Mouse (Mus musculus) midbrain, embryonic 12.5 days (tissue): ENCODE measurements at regions not wholly inside any gene's neighbourhood (a gene's known extent, or its start where the extent isn't known, plus 50 kb on each side); places are given as distances from the start of the nearest gene placed in this dataset.
A peak's percentile ranks its signal among the peaks of the same experiment; 100 is the strongest.

Source experiments
- ATAC-seq: fragments of 200-750 bp; cut with Nextera tagmentation; 2 replicates; pipeline ENCODE4 v1.8.0; 2017; ENCODE audit warnings: low read depth, moderate TSS enrichment, moderate library complexity; ENCODE audit not compliant: low FRiP score
- H3K27ac ChIP-seq: fragments of 300-500 bp; sonication (generic); replicated peaks from 2 replicates; pipeline ENCODE4 v1.5.1; 2016; ENCODE audit warnings: mild to moderate bottlenecking
- H3K27me3 ChIP-seq: fragments of 300-500 bp; sonication (generic); 2 replicates; pipeline ENCODE4 v1.6.1; 2016; ENCODE audit warnings: mild to moderate bottlenecking
- H3K36me3 ChIP-seq: fragments of 300-500 bp; sonication (generic); 2 replicates; pipeline ENCODE4 v1.6.1; 2016
- H3K4me1 ChIP-seq: fragments of 300-500 bp; sonication (generic); 2 replicates; pipeline ENCODE4 v1.6.1; 2016
- H3K4me2 ChIP-seq: fragments of 300-500 bp; sonication (generic); replicated peaks from 2 replicates; pipeline ENCODE4 v1.6.1; 2016; ENCODE audit warnings: mild to moderate bottlenecking, moderate library complexity
- H3K4me3 ChIP-seq: fragments of 300-500 bp; sonication (generic); 2 replicates; pipeline ENCODE4 v1.5.1; 2016; ENCODE audit warnings: mild to moderate bottlenecking
- H3K9ac ChIP-seq: fragments of 300-500 bp; sonication (generic); replicated peaks from 2 replicates; pipeline ENCODE4 v1.6.1; 2016; ENCODE audit warnings: mild to moderate bottlenecking, moderate library complexity
- H3K9me3 ChIP-seq: fragments of 300-500 bp; sonication (generic); 2 replicates; pipeline ENCODE4 v1.6.1; 2016; ENCODE audit warnings: mild to moderate bottlenecking
- WGBS: fragments of 180-500 bp; shearing (Covaris S2); methylation state at CpG from one replicate; pipeline ENCODE4 v1.1.7; 2016; 5-methylcytosine and 5-hydroxymethylcytosine counted together

DNA sequence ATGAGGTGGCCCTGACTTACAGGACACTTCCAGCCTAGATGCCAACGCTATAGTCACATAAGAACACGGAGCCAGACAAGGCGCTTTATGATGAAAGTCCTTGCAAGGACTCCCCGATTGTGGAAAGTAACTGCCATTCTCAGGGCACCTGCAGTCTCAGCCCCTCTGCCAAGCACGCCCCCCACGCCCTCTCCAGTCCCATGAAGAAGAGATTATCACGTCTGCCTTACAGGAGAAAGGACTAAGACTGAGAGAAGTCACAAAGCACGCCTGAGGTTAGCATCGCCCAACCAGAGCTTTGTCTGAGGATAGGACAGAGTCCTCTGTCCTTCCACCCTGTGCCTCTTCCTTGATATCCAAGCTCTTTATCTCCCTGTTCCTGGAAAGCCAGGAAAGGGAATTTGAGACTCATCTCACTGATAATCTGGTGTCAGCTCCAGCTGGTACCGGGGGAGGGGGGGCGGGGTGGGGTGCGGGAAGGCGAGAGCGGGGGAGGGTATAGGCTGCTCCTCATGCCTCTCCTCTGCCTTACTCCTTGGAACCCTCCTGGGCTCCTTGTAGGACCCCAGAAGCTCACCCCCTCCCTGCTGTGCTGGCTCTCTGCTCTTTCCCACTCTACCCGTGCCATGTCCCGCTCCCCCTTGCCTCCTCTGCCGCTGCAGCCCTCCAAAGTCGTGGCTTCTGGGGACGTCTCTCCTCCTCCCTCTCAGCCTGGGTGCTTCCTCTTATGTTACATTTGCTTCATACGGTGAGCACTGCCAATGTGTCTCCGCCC lies 224.7 kb upstream of the Nfe2l3 start:
- peak overlapping the region; percentile 51 for H3K4me2 ChIP-seq
- peak; percentile 73 for ATAC-seq
- peaks cover 27% of the 10 kb centered on the region for H3K27me3 ChIP-seq
- peak overlapping the region; percentile 49 for H3K9ac ChIP-seq
- no peaks in the 10 kb centered on the region for H3K36me3 ChIP-seq
- WGBS = under 1% methylated on average over 21 of the region's 21 CpGs
- H3K9me3 ChIP-seq = no peaks in the 10 kb centered on the region
- H3K27ac ChIP-seq = peak overlapping the region; percentile 83
- peaks cover 15% of the 10 kb centered on the region for H3K4me1 ChIP-seq
- peak overlapping the region; percentile 31 for H3K4me3 ChIP-seq

DNA sequence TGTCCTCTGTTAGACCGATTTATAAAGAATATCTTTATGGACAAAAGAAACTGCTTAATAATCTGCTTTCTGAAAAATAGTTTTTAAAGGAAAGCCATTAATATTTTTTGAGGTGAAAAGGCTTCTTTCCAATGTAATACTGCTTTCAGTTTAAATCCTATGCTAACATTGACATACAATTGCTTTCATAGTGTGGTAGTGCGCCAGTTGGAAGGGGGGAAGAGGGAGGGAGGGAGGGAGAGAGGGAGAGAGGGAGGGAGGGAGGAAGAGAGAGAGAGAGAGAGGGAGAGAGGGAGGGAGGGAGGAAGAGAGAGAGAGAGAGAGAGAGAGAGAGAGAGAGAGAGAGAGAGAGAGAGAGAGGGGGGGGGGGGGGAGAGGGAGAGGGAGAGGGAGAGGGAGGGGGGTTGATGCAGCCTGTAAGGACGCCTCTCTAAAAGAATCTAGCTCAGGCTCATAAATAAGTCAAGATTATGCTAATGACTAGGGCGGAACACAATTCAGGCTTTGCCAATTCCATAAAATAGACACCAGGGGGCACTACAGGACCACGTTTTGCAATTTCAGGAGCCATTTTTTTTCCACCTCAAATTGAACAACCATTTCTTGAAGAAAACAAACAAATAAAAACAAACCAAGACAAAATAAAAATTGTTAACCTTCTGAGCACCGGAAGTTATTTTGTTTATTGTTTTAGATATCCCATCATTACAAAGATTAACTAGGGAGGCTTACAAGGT lies 223.6 kb upstream of the Nfe2l3 start:
- H3K36me3 ChIP-seq = no peaks in the 10 kb centered on the region
- WGBS = 1% methylated on average over 6 of the region's 6 CpGs
- no peaks in the 10 kb centered on the region for H3K9me3 ChIP-seq
- no peak overlapping the region for H3K4me2 ChIP-seq
- peaks cover 15% of the 10 kb centered on the region for H3K4me1 ChIP-seq
- no peak overlapping the region for H3K27ac ChIP-seq
- H3K27me3 ChIP-seq = peaks cover 27% of the 10 kb centered on the region
- ATAC-seq = peak; percentile 76; the same call in 1 of the 2 replicates
- H3K9ac ChIP-seq = no peak overlapping the region
- no peak overlapping the region for H3K4me3 ChIP-seq

DNA sequence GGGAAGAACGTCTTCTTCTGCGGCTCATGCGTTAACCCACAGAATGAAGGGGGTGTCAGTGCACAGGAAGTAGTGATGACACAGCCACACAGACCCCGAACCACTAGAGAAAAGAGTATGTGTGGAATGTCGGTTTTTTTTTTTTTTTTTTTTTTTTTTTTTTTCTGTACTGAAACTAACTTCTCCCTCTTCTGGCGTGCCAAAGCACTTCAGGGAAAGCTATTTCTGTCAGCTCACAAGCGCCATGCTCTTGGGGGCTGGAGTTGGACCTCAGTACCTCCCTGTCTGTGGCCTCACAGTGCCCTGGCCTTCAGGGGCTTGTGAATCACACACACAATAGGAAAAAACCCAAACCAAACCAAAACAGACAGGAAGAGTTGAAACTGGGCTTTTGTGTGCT lies 221.1 kb upstream of the Nfe2l3 start:
- Histone ChIP-seq H3K4me3 (no peak overlapping the region), H3K27me3 (peaks cover 14% of the 10 kb centered on the region; the same call in 1 of the 2 replicates), H3K27ac (no peak overlapping the region), H3K4me2 (no peak overlapping the region), H3K36me3 (no peaks in the 10 kb centered on the region), H3K9ac (no peak overlapping the region), H3K9me3 (no peaks in the 10 kb centered on the region), H3K4me1 (peaks cover 15% of the 10 kb centered on the region)
- ATAC-seq = no peak
- WGBS = 68% methylated on average over 7 of the region's 7 CpGs

DNA sequence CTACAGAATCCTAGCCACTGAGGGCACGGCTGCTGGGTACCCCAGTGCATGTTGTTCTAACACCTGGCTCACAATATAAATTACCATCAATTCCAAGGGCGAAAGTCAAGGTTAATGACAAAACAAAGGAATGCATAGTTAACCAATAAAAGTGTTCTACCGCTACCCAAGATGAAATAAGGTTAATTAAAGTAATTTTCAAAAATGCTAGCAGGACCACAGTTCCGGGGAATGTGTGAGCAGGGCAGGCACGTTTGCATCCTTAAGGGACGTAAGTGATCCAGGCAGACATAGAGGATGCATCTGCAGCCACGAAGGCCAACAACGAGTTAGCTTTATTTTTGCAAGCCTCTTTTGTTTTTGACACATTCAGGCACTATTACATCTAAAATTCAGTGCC lies 220.3 kb upstream of the Nfe2l3 start:
- WGBS = 88% methylated on average over 8 of the region's 8 CpGs

DNA sequence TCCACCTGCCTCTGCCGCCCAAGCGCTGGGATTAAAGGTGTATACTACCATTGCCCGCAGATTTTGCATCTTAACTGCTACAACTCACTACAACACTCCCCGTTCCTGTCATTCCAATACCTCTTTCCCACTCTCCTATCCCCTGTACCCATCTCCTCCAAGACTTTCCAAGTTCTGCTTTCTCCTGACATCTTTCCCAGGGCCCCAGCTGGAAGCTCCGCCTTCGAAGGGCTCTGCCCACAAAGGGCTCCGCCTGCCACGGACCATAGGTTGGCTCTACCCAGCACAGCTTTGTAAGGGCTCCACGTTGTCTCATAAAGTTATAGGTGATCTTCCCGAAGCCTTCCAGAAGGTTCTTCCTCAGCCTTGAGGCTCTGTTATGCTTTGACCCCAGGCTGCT lies 217.1 kb upstream of the Nfe2l3 start:
- WGBS = 90% methylated on average over 10 of the region's 10 CpGs

More for the DNA sequence above, 220.3 kb upstream of the Nfe2l3 start:
- H3K27ac ChIP-seq = no peak overlapping the region
- H3K9ac ChIP-seq = no peak overlapping the region
- no peak overlapping the region for H3K4me2 ChIP-seq
- H3K9me3 ChIP-seq = no peaks in the 10 kb centered on the region
- H3K4me1 ChIP-seq = peaks cover 10% of the 10 kb centered on the region
- no peak overlapping the region for H3K4me3 ChIP-seq
- H3K27me3 ChIP-seq = peaks cover 10% of the 10 kb centered on the region; the same call in 1 of the 2 replicates
- no peaks in the 10 kb centered on the region for H3K36me3 ChIP-seq
- ATAC-seq = no peak

DNA sequence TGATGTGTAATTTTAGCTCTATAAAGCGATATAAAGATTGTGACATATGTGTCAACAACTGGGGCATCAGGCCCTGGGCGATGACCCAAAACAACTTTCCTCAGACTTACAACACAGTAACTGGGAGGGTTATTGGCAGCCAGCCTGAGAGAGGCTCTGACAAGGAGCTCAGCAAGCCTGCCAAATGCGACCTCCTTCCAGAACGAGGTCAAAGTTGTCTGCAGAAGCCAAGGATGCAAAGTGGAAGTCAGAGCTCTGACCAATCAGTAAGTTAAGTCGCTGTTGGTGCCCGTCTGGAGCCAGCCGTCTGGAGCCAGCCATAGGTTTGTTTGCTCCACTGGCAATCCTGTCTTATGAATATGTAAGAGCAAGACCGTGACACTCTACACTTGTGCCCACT lies 216.0 kb upstream of the Nfe2l3 start:
- no peak overlapping the region for H3K27ac ChIP-seq
- H3K4me1 ChIP-seq = no peaks in the 10 kb centered on the region
- no peak for ATAC-seq
- H3K4me3 ChIP-seq = no peak overlapping the region
- H3K9ac ChIP-seq = no peak overlapping the region
- no peaks in the 10 kb centered on the region for H3K9me3 ChIP-seq
- no peak overlapping the region for H3K4me2 ChIP-seq
- H3K27me3 ChIP-seq = no peaks in the 10 kb centered on the region
- WGBS = 56% methylated on average over 8 of the region's 8 CpGs
- no peaks in the 10 kb centered on the region for H3K36me3 ChIP-seq

More for the DNA sequence above, 217.1 kb upstream of the Nfe2l3 start:
- Histone ChIP-seq H3K9ac (no peak overlapping the region), H3K9me3 (no peaks in the 10 kb centered on the region), H3K36me3 (no peaks in the 10 kb centered on the region), H3K4me3 (no peak overlapping the region), H3K4me2 (no peak overlapping the region), H3K4me1 (no peaks in the 10 kb centered on the region), H3K27ac (no peak overlapping the region), H3K27me3 (no peaks in the 10 kb centered on the region)
- ATAC-seq = no peak

DNA sequence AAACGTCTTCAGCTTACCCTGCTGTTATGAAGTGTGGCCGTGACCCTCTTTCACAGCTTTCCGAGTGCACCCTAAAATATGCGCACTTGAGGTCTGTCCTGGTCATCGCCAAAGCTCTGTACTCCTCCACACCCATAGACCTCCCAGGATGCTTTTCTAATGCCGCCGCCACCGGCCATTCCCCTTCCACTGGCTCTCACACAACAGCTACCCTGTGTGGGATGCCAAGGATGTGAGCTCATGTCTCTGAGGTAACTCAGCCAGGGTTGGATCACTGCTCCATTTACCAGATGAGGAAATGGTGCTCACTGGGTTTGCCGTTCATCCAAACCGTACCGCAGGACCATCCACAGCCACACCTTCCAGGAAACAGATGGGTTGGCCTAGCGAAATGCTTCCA lies 212.8 kb upstream of the Nfe2l3 start:
- ATAC-seq = no peak
- no peak overlapping the region for H3K27ac ChIP-seq
- H3K9me3 ChIP-seq = no peaks in the 10 kb centered on the region
- H3K36me3 ChIP-seq = no peaks in the 10 kb centered on the region
- no peak overlapping the region for H3K4me2 ChIP-seq
- WGBS = 88% methylated on average over 12 of the region's 12 CpGs
- H3K4me3 ChIP-seq = no peak overlapping the region
- H3K4me1 ChIP-seq = no peaks in the 10 kb centered on the region
- 0 out of 2 replicates have a peak, but pooled peaks cover 3% of the 10 kb centered on the region for H3K27me3 ChIP-seq
- no peak overlapping the region for H3K9ac ChIP-seq

DNA sequence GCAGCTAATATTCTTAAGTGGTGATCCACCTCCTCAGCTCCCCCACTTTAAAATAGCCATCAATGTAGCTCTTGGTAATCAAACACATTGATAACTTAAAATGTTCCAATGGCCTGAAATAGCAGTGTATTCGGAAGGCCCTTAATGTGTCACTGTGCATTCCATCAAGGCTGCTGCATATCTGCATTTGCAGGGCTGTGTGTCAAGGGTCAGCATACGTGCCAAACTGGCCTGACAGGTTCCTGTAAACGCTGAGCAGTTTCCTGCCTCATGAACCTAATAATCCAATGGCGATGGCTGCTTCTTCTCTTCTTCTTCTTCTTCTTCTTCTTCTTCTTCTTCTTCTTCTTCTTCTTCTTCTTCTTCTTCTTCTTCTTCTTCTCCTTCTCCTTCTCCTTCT lies 211.7 kb upstream of the Nfe2l3 start:
- no peaks in the 10 kb centered on the region for H3K4me1 ChIP-seq
- WGBS = 74% methylated on average over 4 of the region's 4 CpGs
- no peak for ATAC-seq
- H3K4me3 ChIP-seq = no peak overlapping the region
- no peak overlapping the region for H3K4me2 ChIP-seq
- no peaks in the 10 kb centered on the region for H3K36me3 ChIP-seq
- H3K27ac ChIP-seq = no peak overlapping the region
- no peak overlapping the region for H3K9ac ChIP-seq
- 0 out of 2 replicates have a peak, but pooled peaks cover 3% of the 10 kb centered on the region for H3K27me3 ChIP-seq
- H3K9me3 ChIP-seq = no peaks in the 10 kb centered on the region

DNA sequence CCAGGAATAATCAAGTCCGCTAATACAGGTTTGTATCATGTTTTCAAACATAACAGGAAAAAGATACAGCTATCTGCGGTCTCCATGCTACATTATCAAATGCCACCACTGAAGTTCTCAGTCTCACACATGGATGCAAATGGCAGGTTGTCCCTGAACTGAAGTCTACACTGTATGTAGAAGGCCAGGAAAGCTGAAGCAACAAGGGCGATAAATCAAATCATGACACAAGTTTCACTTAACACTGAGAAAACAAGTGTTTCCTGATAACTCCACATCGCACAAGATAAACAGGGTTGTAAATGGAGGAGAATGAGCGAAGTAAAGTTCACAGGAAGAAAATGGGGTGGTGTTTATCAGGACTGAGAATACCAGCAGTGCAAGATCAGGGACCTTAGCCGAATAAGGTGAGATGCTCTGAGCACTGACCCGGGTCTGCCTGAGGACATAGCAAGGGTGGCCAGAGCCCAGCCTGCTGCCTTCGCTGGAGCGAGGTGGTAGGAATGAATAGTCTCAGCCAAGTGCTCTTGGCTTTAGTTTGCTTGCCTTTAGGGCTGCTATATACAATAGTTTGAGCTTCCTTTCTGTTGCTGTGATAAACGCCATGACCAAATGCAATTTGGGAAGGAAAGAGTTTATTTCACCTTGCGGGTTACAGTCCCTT lies 196.3 kb upstream of the Nfe2l3 start:
- Histone ChIP-seq H3K4me1 (no peaks in the 10 kb centered on the region), H3K9me3 (no peaks in the 10 kb centered on the region), H3K9ac (no peak overlapping the region), H3K27ac (no peak overlapping the region), H3K36me3 (no peaks in the 10 kb centered on the region), H3K4me2 (no peak overlapping the region), H3K27me3 (no peaks in the 10 kb centered on the region), H3K4me3 (no peak overlapping the region)
- WGBS = 95% methylated on average over 11 of the region's 11 CpGs
- no peak for ATAC-seq

DNA sequence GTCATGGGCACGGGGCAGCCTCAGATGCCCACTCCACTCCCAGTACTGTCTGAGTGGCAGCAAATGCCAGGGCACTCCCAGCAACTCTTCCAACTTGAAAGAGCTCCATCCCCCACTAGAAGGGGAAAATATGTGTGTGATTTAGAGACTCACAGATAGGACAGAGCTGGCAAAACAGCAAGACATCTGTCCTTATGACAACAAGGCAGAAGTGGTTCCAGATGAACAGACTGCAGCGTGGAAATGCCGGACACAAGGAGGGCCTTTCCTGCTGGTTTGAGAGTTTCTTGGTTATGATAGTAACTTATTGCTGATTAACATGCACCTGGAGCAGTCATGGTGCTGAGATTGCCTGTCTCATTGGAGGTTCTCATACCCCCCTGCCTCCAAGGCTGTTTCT lies 192.4 kb upstream of the Nfe2l3 start:
- H3K4me2 ChIP-seq = no peak overlapping the region

DNA sequence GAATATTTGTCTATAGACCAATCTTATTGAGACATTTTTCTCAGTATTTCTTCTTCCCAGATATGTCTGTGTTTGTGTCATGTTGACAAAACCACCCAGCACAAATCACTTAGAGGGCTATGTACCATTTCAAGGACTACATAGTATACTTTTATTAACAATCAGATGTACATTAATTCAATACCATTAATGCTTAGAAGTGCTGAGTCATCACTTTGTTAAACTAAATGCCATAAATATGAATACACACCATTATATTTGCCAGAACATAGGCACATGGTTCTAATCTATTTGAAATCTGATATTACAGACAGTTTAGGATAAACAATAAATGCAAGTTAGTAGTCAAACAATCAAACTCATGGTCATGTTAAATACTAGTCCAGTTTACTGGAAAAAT lies 182.2 kb upstream of the Nfe2l3 start:
- Histone ChIP-seq H3K27me3 (no peaks in the 10 kb centered on the region), H3K27ac (no peak overlapping the region), H3K9ac (no peak overlapping the region), H3K4me3 (no peak overlapping the region), H3K4me1 (no peaks in the 10 kb centered on the region), H3K4me2 (no peak overlapping the region), H3K36me3 (no peaks in the 10 kb centered on the region), H3K9me3 (no peaks in the 10 kb centered on the region)
- no peak for ATAC-seq

More for the DNA sequence above, 192.4 kb upstream of the Nfe2l3 start:
- no peak for ATAC-seq
- no peaks in the 10 kb centered on the region for H3K27me3 ChIP-seq
- no peak overlapping the region for H3K27ac ChIP-seq
- no peaks in the 10 kb centered on the region for H3K36me3 ChIP-seq
- no peak overlapping the region for H3K4me3 ChIP-seq
- H3K4me1 ChIP-seq = no peaks in the 10 kb centered on the region
- 84% methylated on average over 3 of the region's 3 CpGs for WGBS
- no peaks in the 10 kb centered on the region for H3K9me3 ChIP-seq
- H3K9ac ChIP-seq = no peak overlapping the region

DNA sequence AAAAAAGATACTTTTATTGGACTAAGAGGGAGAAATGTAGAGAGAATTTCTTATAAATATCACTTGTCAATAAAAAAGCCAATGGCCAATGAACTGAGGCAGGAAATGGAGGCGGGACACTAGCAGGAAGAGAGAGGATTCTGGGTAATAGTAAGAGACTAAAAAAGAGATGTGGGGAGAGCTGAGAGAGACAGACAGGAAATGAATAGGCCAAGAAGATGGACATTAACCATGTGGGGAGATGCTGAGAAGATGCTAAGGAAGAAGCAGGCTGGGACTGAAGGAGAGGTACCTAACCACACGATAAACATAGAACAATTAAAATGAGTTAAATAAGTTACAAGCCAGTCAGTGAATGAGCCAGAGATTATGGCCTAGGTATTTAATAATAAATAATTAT lies 181.0 kb upstream of the Nfe2l3 start:
- H3K4me2 ChIP-seq = no peak overlapping the region
- WGBS = 92% methylated on average over 2 of the region's 2 CpGs
- no peak overlapping the region for H3K27ac ChIP-seq
- no peaks in the 10 kb centered on the region for H3K9me3 ChIP-seq
- H3K27me3 ChIP-seq = no peaks in the 10 kb centered on the region
- ATAC-seq = no peak
- no peaks in the 10 kb centered on the region for H3K36me3 ChIP-seq
- H3K9ac ChIP-seq = no peak overlapping the region
- no peaks in the 10 kb centered on the region for H3K4me1 ChIP-seq
- H3K4me3 ChIP-seq = no peak overlapping the region
